Mouse (Mus musculus): ENCODE measurements around the gene Il5. TPM values are rescaled to one million over a fixed set of nuclear protein-coding genes. Genes with fewer than 3 reads are reported as not detected.

Il5 gene
- total RNA-seq, 2 experiments from 2014 or later = not detected

DNA sequence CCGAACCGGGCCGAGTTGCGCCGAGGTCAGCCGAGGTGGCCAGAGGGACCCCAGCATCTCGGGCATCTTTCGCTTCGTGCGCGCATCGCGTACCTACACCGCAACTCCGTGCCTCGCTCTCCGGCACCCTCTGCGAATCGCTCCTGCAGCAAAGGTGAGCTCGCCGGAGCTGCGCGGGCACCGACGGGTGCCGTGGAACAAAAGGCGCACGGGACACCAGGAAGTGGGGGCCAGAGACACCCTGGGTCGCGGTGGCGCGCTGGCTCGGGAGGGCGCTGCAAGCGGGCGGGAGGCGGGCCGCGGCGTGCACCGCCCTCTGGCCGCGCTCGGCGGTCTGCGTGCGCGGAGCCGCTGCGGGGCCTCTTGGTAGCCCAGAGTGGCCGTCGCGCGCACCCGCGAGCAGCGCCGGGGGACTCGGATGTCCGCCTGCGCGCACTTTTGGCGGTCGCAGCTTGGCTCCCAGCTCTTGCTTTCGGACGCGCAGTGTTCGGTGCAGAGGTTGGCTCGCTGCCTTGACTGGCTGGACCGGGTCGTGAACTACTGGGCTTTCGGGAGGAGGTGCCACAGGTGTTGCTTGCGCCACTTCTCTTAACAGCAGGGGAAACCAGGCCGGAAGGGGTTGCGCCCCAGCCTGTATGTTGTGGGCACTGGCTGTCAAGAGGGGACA lies 49.7 kb downstream of the Il5 start:
- peak; percentile 61 for DNase-seq (ENCODE audit: low spot score)

DNA sequence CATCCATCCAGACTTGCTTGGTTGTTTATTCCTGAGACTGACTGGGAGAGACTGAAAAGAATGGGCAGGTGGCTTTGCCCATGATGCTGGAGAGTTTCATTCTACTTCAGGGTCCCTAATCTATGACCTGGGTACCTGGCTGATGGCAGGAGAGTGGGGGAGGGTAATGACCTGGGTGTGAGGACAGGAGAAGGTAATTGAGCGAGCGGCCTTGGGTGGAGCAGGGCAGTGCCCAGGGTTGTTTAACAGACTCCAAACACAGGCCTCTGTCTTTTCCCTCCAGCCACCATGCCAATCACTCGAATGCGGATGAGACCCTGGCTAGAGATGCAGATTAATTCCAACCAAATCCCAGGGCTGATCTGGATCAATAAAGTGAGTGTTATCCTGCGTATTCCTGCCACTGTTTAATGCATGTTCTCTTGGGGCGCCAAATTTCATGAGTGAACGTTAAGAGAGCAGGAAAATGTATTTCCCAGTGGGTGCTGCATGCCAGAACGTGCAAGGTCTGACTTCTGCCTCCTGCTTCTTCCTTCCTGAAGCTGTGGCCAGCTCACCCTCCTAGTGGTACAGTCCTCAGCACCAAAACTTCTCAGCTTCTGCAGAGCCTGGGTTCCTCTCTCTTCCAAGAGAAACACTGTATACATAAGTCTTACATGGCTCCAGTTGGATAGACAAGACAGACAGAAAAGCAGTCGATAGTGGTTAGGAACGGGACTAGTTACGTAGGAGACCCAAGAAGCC lies 50.6 kb downstream of the Il5 start:
- DNase-seq (ENCODE audit: low spot score) = no peak

DNA sequence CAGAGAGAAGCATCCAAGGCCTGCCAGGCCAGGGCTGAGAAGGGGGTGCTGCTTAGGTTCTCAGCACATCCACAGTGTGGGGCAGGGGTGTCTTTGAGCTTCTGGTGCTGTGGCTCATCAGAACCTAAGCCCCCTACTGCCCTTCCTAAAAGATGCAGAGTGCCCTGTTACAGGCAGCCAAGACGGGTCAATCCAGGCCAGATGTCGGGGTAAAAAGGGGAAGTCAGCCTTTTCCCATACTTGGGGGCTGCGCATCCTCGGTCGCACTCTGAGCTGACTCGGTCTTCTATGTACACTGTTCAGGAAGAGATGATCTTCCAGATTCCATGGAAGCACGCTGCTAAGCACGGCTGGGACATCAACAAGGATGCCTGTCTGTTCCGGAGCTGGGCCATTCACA lies 51.9 kb downstream of the Il5 start:
- no peak for DNase-seq (ENCODE audit: low spot score)

DNA sequence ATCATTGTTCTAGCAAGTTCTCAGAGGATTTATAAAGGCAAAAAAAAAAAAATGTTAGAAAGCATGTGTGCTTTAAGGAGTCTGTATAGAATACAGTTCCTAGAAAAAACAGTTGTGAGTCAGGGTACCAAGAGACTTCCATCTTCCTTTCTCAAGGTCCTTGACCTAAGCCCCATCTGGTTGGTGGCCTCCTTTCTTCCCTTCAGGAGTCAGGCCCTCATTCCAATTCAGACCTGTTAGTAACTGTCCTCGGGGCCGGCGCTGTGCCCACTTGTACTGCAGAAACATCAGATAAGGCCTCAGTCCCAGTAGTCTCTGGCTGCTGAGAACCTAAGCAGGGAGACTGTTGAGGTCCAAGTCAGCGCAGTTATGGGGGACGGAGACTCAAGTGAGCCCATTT lies 52.5 kb downstream of the Il5 start, which contains the start of gene Gm17334:
Gene Gm17334 (minus strand): TSS at position 101 of the 400 bp plus-strand sequence.
- DNase-seq (ENCODE audit: low spot score) = no peak

DNA sequence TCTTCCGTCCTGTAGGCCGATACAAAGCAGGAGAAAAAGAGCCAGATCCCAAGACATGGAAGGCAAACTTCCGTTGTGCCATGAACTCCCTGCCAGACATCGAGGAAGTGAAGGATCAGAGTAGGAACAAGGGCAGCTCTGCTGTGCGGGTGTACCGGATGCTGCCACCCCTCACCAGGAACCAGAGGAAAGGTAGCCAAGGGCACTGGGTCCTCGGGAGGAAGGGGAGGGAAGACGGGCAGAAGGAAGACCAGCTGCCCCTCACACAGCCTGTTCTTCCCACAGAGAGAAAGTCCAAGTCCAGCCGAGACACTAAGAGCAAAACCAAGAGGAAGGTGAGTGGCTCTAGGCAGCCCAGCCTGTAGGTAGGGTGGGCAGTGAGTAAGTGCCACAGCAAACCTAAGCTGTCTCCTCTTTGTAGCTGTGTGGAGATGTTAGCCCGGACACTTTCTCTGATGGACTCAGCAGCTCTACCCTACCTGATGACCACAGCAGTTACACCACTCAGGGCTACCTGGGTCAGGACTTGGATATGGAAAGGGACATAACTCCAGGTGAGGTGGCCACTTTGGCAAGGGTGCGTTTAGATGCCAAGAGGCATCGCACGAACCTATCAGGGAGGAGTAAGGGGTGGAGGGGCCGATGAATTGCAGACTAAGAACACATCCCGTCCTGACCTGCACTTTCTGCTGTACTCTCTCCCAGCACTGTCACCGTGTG lies 53.2 kb downstream of the Il5 start:
- no peak for DNase-seq (ENCODE audit: low spot score)

Small RNAs within 50 kb of the gene (microRNA-seq; reads per million reads assigned to microRNA genes)
- not detected for gene Mir7671

Other genes with a start within 250 kb of the Il5 start
- gene Gm9945, start 240.6 kb upstream of the Il5 start, total RNA-seq (2021) = not detected
- gene Sowaha, start 240.5 kb upstream of the Il5 start, total RNA-seq (2021) = under 1 TPM; 0.07 TPM
- gene Sept8, start 201.5 kb upstream of the Il5 start, total RNA-seq (2021) = 10 to 100 TPM in 1 of 2 experiments, 1 to 10 TPM in 1; 8.4 to 10.3 TPM
- 1 to 10 TPM; 4.5 to 5.0 TPM for gene Kif3a, start 153.4 kb upstream of the Il5 start, total RNA-seq (2021)
- not detected for gene Il4, start 102.1 kb upstream of the Il5 start, total RNA-seq (2021)
- not detected for gene Il13, start 86.1 kb upstream of the Il5 start, total RNA-seq (2021)
- gene Rad50, start 13.5 kb upstream of the Il5 start, total RNA-seq (2021) = 1 to 10 TPM; 4.3 to 5.4 TPM
- 1 to 10 TPM; 4.7 to 9.9 TPM for gene Irf1, start 49.2 kb downstream of the Il5 start, total RNA-seq (2021)
- not detected for gene Gm17334, start 52.4 kb downstream of the Il5 start, total RNA-seq (2021)
- 1 to 10 TPM in 1 of 2 experiments, under 1 TPM in 1; 0.84 to 2.1 TPM for gene Gm12216, start 138.5 kb downstream of the Il5 start, total RNA-seq (2021)
- gene Slc22a5, start 170.9 kb downstream of the Il5 start, total RNA-seq (2021) = 1 to 10 TPM; 7.1 to 9.3 TPM